Mouse (Mus musculus) mature B cell (primary cell): ENCODE measurements around the gene Nat8f4.
"Not testable (repeated sequence)": the region's sequence is repeated elsewhere in the genome, so short reads cannot be mapped to it uniquely, and the experiment has no call there.

Experiments used
- in situ Hi-C: fragments of 300-500 bp; cut with MboI; formaldehyde crosslinking; loops from 2 replicates; pipeline ENCODE4 v1.14.3; 2019

The Nat8f4 gene

DNA sequence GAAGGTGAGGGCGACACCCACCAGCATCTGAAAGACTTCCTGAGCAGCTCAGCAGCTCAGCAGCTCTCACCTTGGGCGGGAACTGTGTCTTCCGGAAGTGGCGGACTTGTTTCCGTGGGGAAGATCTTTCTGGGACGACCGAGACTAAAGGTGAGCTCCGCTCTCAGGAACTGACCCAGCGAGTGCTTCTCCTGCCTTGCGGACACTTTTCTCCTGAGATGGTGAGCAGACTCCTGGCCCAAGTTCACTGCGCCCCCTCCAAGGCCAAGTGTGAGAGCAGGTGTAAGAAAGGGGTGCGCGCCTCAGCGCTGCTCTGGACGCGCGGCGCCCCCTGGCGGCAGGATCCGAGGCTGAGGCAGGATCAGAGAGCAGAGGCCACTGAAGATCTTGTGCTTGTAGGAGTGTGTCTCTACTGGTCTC is at the start of gene Nat8f4:
TSS of gene Nat8f4 (minus strand) at position 243 of the 420 bp plus-strand sequence.
- in situ Hi-C loops: not testable (repeated sequence)

DNA sequence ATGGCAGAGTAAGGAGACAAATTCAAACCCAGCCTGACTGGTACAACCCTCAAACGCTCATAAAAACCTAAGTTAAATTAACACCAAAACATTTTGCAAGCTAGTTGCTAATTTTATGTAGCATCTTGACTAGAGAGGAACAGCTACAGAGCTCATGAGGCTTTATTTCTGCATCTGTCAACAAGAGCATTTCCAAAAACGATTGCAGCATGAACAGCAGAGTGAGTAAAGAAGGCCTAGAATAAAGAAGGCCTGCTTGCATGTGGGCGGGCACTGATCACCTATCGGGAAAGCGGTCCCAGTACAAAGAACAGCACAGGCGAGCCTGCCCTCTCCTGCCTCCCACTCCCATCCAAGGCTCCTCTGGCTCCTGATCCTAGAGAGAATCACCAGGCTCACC is 43.9 kb upstream of the Nat8f4 start:
- in situ Hi-C loops: no loop called here

GRCm38 (mm10) chr6:85942469-85942868 is 37.8 kb upstream of the Nat8f4 start:
- in situ Hi-C loops: no loop called here

- in situ Hi-C loops: loop anchor here (5.0 kb wide), 1 partner anchor 69 kb away; no protein-coding TSS in a partner anchor
These were observed 34.0 kb upstream of the Nat8f4 start for GRCm38 (mm10) chr6:85938701-85939100.

GRCm38 (mm10) chr6:85936508-85937465 is 32.1 kb upstream of the Nat8f4 start:
- in situ Hi-C loops: loop anchor here (5.0 kb wide), 1 partner anchor 71 kb away; no protein-coding TSS in a partner anchor

- in situ Hi-C loops: loop anchor here (5.0 kb wide), 1 partner anchor 72 kb away; no protein-coding TSS in a partner anchor
These were observed 31.0 kb upstream of the Nat8f4 start for GRCm38 (mm10) chr6:85935646-85936045.

- in situ Hi-C loops: no loop called here
These were observed 29.4 kb upstream of the Nat8f4 start for GRCm38 (mm10) chr6:85934047-85934446.

DNA sequence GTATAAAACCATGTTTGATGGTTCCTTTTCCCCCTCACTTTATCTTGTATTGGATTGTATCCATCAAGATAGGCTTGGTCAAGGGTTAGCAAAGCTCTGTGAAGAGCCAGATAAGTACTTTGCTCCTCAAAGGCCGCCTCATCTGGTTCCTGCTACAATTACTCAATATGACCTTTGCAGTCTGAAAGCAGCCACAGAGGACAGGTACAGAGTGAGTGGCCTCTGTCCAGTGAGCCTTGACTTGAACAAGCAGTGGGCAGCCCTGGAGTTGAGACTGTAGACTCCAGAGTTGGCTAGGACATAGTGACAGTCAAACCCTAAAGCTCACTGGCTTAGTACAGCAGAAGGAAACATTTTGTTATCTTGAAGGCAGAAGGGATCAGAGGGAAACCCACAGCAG is 24.6 kb upstream of the Nat8f4 start:
- in situ Hi-C loops: no loop called here

GRCm38 (mm10) chr6:85927476-85928464 is 23.1 kb upstream of the Nat8f4 start:
- in situ Hi-C loops: no loop called here

- in situ Hi-C loops: no loop called here
These were observed 22.0 kb upstream of the Nat8f4 start for GRCm38 (mm10) chr6:85926709-85927108.

- in situ Hi-C loops: no loop called here
These were observed 19.0 kb upstream of the Nat8f4 start for GRCm38 (mm10) chr6:85923643-85924042.

GRCm38 (mm10) chr6:85919401-85919800 is 14.7 kb upstream of the Nat8f4 start:
- in situ Hi-C loops: no loop called here

DNA sequence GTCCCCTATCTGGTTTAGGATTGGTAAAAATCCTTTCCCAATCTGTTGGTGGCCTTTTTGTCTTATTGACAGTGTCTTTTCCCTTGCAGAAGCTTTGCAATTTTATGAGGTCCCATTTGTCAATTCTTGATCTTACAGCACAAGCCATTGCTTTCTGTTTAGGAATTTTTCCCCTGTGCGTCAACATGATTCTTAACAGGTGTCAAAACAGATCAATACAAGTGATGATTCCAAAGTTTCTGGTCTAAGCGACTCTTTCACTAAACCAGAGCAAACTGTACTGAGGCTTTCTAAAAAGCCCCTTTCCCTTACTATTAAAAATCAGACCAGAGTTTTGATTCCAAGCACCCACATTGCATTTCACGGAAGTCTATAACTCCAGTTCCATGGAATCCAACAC is 13.7 kb upstream of the Nat8f4 start:
- in situ Hi-C loops: not testable (repeated sequence)

- in situ Hi-C loops: no loop called here
These were observed 11.9 kb upstream of the Nat8f4 start for GRCm38 (mm10) chr6:85916596-85916995.

DNA sequence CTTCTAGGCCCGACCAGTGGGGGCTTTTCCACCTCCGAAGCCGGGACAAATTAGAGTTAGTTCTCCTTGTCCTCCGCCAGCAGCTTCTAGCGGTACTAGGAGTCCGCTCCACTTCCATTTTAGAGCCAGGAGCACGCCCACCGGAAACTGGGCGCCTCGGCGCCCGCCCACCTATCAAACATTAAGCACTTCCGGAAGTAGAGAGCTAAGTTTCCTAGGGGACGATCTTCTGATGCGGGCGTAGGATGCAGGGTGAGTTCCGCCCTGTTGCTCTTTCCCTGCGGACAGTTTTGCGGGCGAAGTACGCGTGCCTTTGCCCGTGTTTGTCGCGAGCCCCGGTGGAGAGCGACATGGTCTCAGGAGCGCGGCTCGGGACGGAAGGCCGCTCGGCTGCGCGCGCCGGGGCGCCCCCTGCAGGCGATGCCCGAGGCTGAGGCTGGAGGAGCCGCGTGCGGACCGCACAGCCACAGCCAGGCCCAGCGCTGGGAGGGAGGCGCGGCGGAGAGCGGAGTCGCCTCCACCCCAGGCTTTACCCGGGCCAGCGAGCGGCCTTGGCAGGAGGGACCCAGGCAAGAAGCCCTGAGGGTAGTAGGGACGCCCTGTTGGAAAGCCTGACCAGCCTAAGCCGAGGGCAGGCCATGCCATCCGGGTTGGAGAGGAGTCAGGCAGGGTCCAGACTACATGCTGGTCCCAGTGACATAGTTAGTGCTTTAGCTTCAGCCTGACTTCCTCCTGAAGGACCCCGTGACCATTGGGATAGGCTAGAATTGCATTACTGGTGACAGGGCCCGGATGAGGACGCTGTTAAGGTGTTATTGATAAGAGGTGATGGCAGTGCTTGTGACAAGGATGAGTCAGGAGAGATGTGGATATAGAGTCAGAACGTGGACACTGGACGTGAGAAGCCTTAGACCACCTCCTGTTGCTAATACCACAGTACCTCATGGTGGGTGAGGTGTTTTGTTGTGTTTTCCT is 11.1 kb upstream of the Nat8f4 start, which contains the start of gene Nat8f1:
TSS of gene Nat8f1 (minus strand) at position 149 of the 975 bp plus-strand sequence.
- in situ Hi-C loops: not testable (repeated sequence)

DNA sequence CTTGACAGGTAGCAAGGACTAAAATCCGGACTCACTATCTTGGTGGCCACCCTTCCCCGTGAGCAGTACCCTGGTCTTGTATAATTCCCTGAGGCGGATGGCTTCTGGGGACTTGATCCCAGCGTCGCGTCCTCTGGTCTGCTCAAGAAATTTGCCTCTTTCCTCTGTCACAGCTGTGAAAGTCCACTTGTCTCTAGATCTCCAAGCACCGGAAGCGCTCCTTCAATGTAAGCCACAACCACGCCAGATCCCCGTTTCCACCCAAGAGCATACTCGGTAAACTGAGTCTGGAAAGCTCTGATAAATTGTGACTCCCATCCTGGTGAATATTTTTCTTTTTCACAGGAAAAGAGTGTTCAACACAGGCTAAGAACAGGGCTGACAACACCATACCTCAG is 10.5 kb upstream of the Nat8f4 start:
- in situ Hi-C loops: no loop called here

GRCm38 (mm10) chr6:85911587-85911986 is 6.9 kb upstream of the Nat8f4 start, which contains the start of gene Tprkb:
Gene Tprkb (plus strand): TSS chr6:85911865.
- in situ Hi-C loops: no loop called here

- in situ Hi-C loops: no loop called here
These were observed 5.0 kb upstream of the Nat8f4 start for GRCm38 (mm10) chr6:85909704-85910103.

GRCm38 (mm10) chr6:85908341-85908740 is 3.7 kb upstream of the Nat8f4 start:
- in situ Hi-C loops: no loop called here

- in situ Hi-C loops: not testable (repeated sequence)
These were observed 2.2 kb upstream of the Nat8f4 start for GRCm38 (mm10) chr6:85906911-85907351.

GRCm38 (mm10) chr6:85902303-85902702 is 2.4 kb downstream of the Nat8f4 start:
- in situ Hi-C loops: no loop called here
